In the genomic region with DNA sequence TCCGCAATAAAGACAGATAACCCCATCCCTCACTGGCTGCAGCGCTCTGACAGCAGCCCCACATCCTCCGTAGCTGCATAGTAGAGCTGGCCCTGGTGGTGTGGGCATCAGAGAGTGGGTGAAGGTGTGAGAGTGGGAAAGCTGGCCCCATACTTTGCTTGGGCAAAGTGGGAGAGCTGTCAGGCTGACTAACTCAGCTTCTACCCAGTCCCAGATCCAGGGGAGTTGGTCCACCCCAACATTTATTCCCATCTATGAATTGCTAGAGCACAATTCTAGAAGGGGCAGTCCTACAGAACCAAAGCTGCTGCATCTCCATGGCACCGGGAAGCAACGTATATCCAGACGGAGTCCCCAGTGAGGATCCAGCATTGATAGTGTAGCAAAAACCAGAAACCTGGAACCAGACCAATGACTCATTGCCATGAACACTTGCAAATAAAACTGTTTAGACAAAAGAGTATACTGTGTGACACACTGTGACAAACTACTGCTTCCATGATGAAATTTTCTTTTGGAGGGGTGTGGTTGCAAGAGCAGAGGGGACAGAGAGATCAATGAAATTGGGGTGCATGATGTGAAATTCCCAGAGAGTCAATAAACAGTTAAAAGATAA, we compare ENCODE assay signal across 26 mouse cellular contexts. TPM values are rescaled to one million over a fixed set of nuclear protein-coding genes. Genes with fewer than 3 reads are reported as not detected.
DNase-seq lines count a peak whose midpoint lies in the region; ATAC-seq lines count a peak whose summit lies in the region.
"Had no signal": no experiment of that assay in that cellular context is flagged by ENCODE, and none has a peak within 500 bp of the region (broad histone marks: within the 10 kb centered on the region; RNA-seq: fewer than 3 reads in every experiment).

No protein-coding gene starts in this region.

- intact Hi-C loops in left cerebral cortex, postnatal 4 days (cut with DNase I), result no loop called here
- intact Hi-C loops in gastrocnemius, postnatal 36 days (cut with DNase I), result no loop called here

- no peaks in the 10 kb centered on the region for H3K36me3 ChIP-seq in intestine, embryonic 16.5 days (ENCODE audit: control insufficient read depth, insufficient read depth, low read length)
- no peaks in the 10 kb centered on the region for H3K36me3 ChIP-seq in intestine, embryonic 15.5 days
- H3K36me3 ChIP-seq: heart, embryonic 15.5 days; limb, embryonic 15.5 days; midbrain, embryonic 13.5 days had no signal

- no peaks in the 10 kb centered on the region for H3K9me3 ChIP-seq in intestine, embryonic 16.5 days (ENCODE audit: control insufficient read depth, low read length)
- no peaks in the 10 kb centered on the region for H3K9me3 ChIP-seq in intestine, embryonic 15.5 days
- H3K9me3 ChIP-seq: forebrain, embryonic 13.5 days; heart, embryonic 15.5 days; limb, embryonic 15.5 days; midbrain, embryonic 13.5 days had no signal

- H3K4me2 ChIP-seq in intestine, embryonic 16.5 days (ENCODE audit: low read depth, low read length), result no peak overlapping the region
- H3K4me2 ChIP-seq in intestine, embryonic 15.5 days (replicated peaks), result no peak overlapping the region
- H3K4me2 ChIP-seq: forebrain, embryonic 13.5 days; heart, embryonic 15.5 days; hindbrain, embryonic 14.5 days; limb, embryonic 15.5 days; lung, embryonic 14.5 days; midbrain, embryonic 13.5 days had no signal

- H3K4me3 ChIP-seq in intestine, embryonic 16.5 days (ENCODE audit: low read length), result no peak overlapping the region
- no peak overlapping the region for H3K4me3 ChIP-seq in intestine, embryonic 15.5 days (replicated peaks)
- H3K4me3 ChIP-seq: forebrain, embryonic 13.5 days; heart, embryonic 15.5 days; layer of hippocampus, adult 2 months; limb, embryonic 15.5 days; midbrain, embryonic 13.5 days had no signal

- WGBS in intestine, embryonic 16.5 days, result 76% methylated on average over 6 of the region's 6 CpGs
- 78% methylated on average over 6 of the region's 6 CpGs for WGBS in intestine, embryonic 15.5 days

- no peak overlapping the region for H3K9ac ChIP-seq in intestine, embryonic 16.5 days (ENCODE audit: low read depth, low read length)
- no peak overlapping the region for H3K9ac ChIP-seq in intestine, embryonic 15.5 days
- H3K9ac ChIP-seq: forebrain, embryonic 13.5 days; heart, embryonic 15.5 days; hindbrain, embryonic 14.5 days; limb, embryonic 15.5 days; liver, embryonic 14.5 days; lung, embryonic 14.5 days; midbrain, embryonic 13.5 days had no signal

- no peaks in the 10 kb centered on the region for H3K4me1 ChIP-seq in intestine, embryonic 16.5 days (ENCODE audit: control insufficient read depth, insufficient read depth, low read length)
- H3K4me1 ChIP-seq in intestine, embryonic 15.5 days (replicated peaks), result no peaks in the 10 kb centered on the region
- H3K4me1 ChIP-seq: forebrain, embryonic 13.5 days; heart, embryonic 15.5 days; limb, embryonic 15.5 days had no signal

- no peaks in the 10 kb centered on the region for H3K27me3 ChIP-seq in intestine, embryonic 16.5 days (replicated peaks; ENCODE audit: control insufficient read depth, insufficient read depth, low read length)
- H3K27me3 ChIP-seq in intestine, embryonic 15.5 days (replicated peaks), result no peaks in the 10 kb centered on the region
- H3K27me3 ChIP-seq: forebrain, embryonic 13.5 days; heart, embryonic 15.5 days; limb, embryonic 15.5 days; midbrain, embryonic 13.5 days; Patski had no signal

- peak; percentile 56 to 70 for DNase-seq in left cerebral cortex, adult 18-20 months (ENCODE audit: low spot score in 2 of 2)
- DNase-seq in left cerebral cortex, postnatal 4 days, result no peak
- peak; percentile 77 for DNase-seq in 3T3-L1 (ENCODE audit: low read depth, low spot score)
- DNase-seq in Muller cell, postnatal 12 days (ENCODE audit: inconsistent ontology term), result peak; percentile 32
- peak; percentile 14 to 49 for DNase-seq in left cerebral cortex, adult 9 months (ENCODE audit: low spot score in 2 of 2)
- no peak for DNase-seq in gastrocnemius, postnatal 36 days
- DNase-seq: adrenal gland, adult 8-10 months; cerebellum, adult 2 months; cerebellum, postnatal 36 days; embryo, embryonic 11 days; heart, postnatal 4 days; kidney, adult 8-10 months; kidney, postnatal 14 days; lung, embryonic 14.5 days; spleen, adult 18-20 months had no signal

- H3K27ac ChIP-seq in intestine, embryonic 16.5 days (ENCODE audit: low read length), result no peak overlapping the region
- no peak overlapping the region for H3K27ac ChIP-seq in intestine, embryonic 15.5 days
- H3K27ac ChIP-seq: forebrain, embryonic 13.5 days; heart, embryonic 15.5 days; hindbrain, embryonic 14.5 days; layer of hippocampus, adult 2 months; limb, embryonic 15.5 days; liver, embryonic 14.5 days; midbrain, embryonic 13.5 days had no signal

- ATAC-seq in intestine, embryonic 16.5 days, result no peak
- ATAC-seq in intestine, embryonic 15.5 days, result no peak
- ATAC-seq: forebrain, embryonic 13.5 days; inflammation-experienced regulatory T-cells, adult 6 months; midbrain, embryonic 13.5 days; Patski had no signal

RNA-seq across cellular contexts. Expression of gene Magi3, which starts 44.5 kb away (rescaled TPM):
- total RNA-seq in left cerebral cortex, adult 18-20 months (2021), result 10 to 100 TPM; 50.3 to 50.4 TPM
- total RNA-seq in left cerebral cortex, postnatal 4 days (2021), result 10 to 100 TPM; 42.5 to 43.1 TPM
- 6.5 and 6.6 TPM in 2 replicates for polyA plus RNA-seq in intestine, embryonic 16.5 days (2015; fragmentation: Nextera tagmentation; extraction: Ambion mirVana)
- 1 to 10 TPM; 1.8 to 2.4 TPM for total RNA-seq in gastrocnemius, postnatal 36 days (2021)
- 7.5 and 7.9 TPM in 2 replicates for polyA plus RNA-seq in intestine, embryonic 15.5 days (2015; fragmentation: Nextera tagmentation; extraction: Ambion mirVana)

Comparison
In these comparisons a context has a peak if more than half of its experiments do, and no peak if none do; other contexts are left out.
1. DNase-seq: peak in left cerebral cortex, adult 18-20 months (2 of 2), 3T3-L1 (single experiment), Muller cell, postnatal 12 days (single experiment) and left cerebral cortex, adult 9 months (2 of 2); none in left cerebral cortex, postnatal 4 days (single experiment) and gastrocnemius, postnatal 36 days (0 of 2).
2. RNA of gene Magi3, which starts 44.5 kb away (total RNA-seq): 50.3 to 50.4 TPM in left cerebral cortex, adult 18-20 months and 42.5 to 43.1 TPM in left cerebral cortex, postnatal 4 days; 1.8 to 2.4 TPM in gastrocnemius, postnatal 36 days; every median in the first group is over 10 times any median in the second.